Mouse (Mus musculus) testis, postnatal 14 days (tissue): ENCODE measurements around the gene Gm13090.

Experiments
- DNase-seq: peaks from one replicate; pipeline ENCODE4 v3.0.0; 2021; ENCODE audit warnings: low spot score

Gene Gm13090

DNA sequence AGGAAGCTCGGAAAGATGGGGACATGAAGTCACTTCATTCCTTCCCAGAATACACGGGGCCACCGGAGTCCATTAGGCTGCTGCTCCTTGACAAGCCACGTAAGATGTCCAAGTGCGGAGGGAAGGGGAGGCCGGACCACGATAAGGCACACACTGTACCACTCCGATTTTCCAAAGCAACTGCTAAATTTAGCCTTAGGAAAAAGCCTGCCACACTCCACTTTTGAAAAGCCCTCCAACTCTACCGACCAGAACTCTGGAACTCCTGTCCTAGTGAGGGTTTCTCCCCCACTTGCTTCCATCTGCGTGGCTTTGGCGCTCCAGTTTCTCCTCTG, 7.7 kb downstream of the Gm13090 start:
- no peak for DNase-seq

DNA sequence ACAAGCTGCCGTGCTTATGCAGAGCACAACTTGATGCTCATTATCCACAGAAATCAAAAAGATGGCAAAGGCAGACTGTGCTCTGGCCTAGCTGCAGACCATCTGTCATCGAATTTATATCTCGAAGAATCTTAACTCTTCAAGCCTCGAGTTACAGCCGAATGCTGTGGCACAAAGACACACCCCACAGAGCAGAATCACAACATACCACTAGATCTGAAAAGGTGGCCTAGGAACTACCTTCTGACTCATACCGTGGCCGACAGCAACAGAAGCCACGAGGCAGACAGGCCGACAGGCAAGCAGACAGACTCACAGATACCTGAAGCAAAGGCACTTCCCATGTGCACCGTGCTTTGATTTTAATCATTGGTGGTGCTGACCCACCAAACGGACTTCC, 14.3 kb downstream of the Gm13090 start:
- no peak for DNase-seq

- DNase-seq: no peak
These were observed 14.8 kb downstream of the Gm13090 start for GRCm38 (mm10) chr4:151104147-151104546.

DNA sequence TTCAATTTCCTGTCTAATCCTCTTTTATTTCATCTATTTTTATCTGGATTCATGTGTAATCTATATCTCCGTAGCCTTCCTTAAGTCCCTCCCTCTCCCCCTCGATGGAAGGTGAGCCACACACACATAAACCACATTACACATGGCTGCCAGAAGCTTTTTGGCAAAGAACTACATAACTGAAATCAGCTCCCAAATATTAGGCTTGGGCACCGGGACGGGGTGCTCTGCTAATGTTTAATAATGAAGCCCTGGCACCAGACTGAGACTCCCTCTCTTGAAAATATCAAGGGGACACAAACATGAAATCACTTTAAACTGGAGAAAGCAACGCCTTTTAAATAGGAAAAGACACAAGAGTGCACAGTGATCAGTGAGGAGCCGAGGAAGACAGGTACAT, 16.5 kb downstream of the Gm13090 start:
- no peak for DNase-seq

DNA sequence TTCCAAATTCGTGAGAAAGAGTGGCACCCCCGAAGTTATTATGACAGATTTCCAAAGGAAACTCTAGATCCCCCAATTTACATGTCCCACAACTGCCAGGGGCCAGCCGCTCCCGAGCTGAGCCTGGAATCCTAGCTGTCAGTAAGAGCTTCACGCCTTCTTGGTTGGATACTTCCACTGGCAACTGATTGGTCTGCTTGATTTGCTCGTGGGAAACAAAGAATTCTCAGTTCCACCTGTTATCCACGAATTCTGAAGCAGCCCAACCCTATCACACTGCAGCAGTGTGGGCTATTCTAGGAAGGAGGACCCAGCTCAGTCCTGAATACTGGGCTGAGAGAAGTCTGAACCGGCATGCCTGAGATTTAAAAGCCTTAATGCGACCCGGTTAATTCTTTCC, 17.1 kb downstream of the Gm13090 start:
- DNase-seq: no peak

DNA sequence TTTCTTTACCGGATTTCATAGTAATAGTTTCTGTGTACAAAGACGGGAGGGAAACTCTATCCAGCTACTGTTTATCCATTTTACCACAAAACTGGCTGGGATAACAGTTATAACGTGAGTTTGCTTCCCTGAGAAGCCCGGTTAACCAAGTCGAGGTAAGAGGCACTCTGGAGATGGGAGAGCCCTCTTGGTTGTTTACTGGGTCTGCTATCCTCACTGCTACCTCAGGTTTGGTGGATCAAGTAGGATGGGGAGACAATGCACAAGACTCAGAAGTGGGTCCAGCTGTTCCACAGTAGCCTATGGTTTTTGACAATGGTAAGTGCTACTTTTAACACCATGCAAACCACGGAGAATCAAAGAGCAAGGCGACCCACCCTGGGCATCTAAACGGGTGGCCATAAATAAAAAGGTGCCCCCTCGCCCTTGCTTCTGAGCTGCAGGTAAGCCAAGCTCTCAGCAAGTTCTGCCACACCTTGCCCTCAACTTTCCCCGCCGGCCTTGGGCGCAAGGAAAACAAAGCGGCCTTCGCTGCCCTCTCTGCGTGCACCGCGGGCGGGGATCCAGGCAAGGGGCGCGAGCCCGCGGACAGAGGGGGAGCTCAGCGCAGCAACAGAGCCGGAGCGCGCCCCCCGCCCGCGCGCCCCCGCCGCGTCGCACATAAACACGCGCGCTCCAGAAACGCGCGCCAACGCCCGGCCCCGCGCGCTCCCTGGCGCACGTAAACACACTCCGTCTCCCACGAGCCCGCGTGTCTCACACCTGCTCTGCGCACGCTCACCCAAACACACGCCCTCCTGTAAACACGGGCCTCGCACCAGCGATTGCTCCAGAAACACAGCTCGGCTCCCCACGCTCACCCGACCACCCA, 18.0 kb downstream of the Gm13090 start:
- peak; percentile 35 for DNase-seq

DNA sequence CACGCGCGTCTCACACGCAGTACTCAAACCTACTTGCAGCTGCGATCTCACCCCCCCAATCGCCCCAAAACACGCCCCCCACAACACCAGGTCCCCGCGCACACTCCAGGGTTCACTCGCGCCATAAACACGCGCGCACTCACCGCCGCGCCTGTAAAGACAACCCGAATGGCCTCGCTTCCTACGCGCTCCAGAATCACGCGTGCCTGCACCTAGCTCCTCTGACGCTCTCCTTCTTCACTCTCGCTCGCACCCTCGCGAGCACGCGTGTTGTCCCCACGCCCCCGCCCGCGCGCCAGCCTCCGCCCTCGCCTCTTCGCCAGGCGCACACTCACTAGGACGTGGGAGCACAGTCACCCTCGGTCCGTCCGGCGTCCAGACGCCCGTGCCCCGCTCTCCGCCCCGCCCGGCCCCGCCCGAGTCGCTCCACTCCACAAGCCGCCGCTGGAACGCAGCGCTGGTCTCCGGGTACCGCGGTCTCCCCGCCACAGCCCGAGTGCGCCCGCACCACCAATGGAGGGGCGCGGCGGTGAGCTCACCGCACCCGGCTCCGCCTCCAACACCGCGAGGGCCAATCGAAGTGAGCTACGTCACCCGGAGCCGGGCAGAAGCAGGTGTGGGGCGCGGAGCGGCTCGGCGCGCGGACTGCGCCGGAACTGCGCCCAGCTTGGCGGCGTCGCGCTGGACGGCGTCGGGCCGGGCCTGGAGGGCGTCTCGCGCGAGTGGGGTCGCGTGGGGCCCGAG, 18.8 kb downstream of the Gm13090 start:
- DNase-seq: peak; percentile 86

- no peak for DNase-seq
These were observed 19.5 kb downstream of the Gm13090 start for GRCm38 (mm10) chr4:151108834-151109241.

- DNase-seq: no peak
These were observed 21.9 kb downstream of the Gm13090 start for GRCm38 (mm10) chr4:151111226-151111625.

DNA sequence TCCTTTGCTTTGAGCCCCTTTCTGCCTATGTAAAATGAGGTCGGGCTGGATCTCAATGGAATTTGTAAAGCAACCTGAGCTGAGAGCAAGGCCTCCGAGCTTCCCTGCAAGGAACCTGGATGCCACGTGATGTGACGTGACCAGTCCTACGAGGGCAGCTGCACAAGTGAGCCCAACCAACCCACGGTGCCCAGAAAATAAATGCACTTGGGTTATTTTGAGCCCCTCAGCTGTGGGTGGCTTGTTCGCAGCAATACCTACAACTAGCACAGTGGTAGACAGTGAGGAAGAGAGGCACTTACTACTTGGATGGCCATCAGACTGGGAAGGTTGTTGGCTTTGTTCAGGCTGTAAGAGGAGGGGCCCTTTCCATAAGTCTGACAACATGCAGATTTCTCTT, 25.2 kb downstream of the Gm13090 start:
- DNase-seq: no peak

DNA sequence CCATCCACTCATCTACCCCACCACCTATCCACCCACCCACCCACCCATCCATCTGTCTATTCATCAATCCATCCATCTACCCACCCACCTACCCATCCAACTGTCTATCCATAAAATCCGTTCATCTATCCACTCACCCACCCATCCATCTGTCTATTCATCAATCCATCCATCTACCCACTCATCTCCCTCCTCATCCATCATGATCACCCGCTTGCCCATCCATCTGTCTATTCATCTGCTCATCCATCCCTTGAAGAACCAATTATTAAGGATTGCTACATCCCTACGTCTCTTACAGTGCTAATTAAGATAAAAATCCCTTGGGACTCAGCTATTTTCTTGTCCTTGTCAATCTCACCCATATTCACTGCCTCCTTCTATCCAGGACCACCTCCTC, 29.5 kb downstream of the Gm13090 start:
- no peak for DNase-seq

DNA sequence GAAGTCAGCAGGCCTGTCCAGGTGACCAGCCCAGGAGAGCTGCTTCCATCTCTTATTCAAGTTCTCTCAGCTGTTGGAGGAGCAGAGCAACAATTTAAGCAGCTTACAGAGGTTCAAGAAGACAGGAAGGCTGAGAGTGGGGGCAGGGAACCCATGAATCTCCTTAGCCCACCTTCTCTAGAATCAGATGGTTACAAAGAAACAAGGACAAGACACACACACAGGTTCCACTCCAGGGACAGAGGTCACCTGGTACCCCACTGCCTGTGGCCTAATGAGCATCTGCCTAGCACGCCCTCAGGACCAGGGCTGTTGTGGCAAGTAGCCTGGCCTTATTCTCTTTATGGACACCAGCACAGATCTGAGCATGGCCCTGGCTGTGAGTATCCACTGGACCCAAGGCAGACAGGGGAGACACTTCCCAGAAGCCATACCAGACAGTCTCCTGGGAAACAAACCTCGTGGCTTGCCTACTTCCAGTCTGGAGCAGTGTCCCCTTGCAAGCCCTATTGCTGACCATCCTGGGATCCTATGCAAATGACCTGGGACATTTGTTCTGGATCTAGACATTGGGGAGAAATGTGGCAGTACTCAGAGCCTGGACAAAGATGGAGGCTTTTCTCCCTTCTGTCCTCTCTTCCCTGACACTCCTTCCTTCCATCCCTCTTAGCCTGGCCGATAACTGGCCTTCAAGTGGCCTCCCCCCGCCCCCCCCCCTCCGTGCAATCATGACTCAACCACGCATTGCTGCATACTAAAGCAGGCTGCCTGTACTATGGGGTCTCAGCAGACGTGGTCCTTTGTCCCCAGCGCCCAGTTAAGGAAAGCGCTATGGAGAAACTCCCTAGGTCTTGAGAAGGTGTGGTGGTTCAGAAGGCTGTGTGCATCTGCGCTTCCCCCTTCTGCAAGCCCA, 38.5 kb downstream of the Gm13090 start:
- peak; percentile 35 for DNase-seq

GRCm38 (mm10) chr4:151128641-151129541, 39.5 kb downstream of the Gm13090 start:
- DNase-seq: no peak

DNA sequence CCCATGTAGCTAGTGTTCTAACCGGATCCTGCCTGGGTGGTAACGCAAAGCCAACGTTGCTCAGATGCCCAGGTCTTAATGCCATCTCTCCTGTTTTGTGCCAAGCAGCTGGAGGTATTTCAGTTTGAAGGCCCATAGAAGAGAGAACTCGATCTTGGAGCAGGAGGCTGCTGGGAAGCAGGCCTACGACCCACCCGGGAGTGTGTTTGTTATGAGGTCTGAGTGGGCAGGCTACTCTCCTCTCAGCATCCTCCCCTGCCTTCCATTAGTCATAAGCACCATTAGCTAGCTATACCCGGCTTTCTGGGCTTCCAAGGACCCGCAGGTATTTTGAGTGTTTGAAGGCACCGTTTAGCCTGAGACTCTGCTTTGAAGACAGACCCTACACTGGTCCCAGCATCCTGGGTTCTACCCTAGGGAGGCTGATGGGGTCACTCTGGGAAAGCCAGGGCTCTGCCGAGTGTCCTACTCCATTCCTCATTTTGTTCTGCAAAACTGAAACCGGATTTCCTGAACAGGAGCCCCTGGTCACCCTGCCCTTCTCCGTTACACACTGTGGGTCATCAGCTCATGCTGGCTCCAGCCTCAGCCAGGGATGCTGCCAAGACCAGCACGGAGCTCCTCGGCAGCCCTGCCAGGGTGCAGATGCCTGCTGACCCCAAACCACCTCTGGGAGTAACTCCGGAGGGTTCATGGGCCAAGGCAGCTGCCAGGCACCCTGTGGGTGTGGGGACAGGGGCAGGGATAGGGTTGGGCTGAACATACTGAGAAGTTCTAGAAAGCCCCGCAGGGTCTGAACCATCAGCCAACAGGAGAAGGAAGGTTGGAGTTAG, 40.6 kb downstream of the Gm13090 start:
- DNase-seq: no peak

GRCm38 (mm10) chr4:151130756-151131490, 41.6 kb downstream of the Gm13090 start:
- no peak for DNase-seq

DNA sequence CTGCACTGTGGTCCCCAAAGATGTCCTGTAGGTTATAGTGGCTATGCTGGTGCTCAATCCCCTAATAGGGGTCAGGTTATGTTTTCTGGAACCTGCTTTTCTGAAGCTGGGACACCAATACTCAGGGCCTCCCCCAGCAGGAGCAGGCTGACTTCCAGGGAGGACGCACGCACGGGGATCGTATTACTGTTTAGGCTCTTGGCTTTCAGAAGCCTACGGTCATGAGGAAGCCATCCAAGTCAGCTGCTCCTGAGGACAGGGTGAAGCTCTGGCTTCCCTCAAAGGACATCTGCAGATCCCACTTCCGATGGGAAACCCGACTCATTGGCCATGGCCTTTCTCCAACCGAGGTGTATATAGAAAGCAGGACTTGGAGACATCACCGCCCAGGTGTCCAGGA, 43.1 kb downstream of the Gm13090 start:
- DNase-seq: no peak

- no peak for DNase-seq
These were observed 44.4 kb downstream of the Gm13090 start for GRCm38 (mm10) chr4:151133760-151134159.

GRCm38 (mm10) chr4:151135491-151135890, 46.1 kb downstream of the Gm13090 start:
- no peak for DNase-seq

DNA sequence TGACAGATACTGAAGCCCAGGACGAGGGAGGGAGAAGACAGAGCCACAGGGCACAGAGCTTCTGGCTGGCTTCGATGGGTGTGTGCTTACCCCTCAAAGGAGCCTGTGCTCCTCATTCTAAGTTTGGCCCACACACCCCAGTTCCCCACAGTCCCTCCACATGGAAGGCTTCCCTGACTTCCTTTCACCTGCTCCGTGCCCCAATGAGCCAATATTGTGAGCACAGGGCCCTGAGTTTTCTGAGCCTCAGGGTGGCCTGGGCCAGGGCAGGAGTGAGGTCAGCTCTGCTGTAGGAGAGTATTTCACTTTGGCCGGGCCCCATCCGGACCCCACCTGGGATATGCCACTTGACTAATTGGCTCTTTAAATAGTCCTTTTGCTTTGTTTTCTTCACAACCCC, 48.3 kb downstream of the Gm13090 start:
- no peak for DNase-seq

- peak; percentile 35 for DNase-seq
These were observed 48.8 kb downstream of the Gm13090 start for GRCm38 (mm10) chr4:151138135-151138534.
